Comparison of ENCODE assay signal across 10 mouse cellular contexts in genomic region chr6:6942813-6943212, GRCm38 (mm10). TPM values are rescaled to one million over a fixed set of nuclear protein-coding genes. Genes with fewer than 3 reads are reported as not detected.
DNase-seq lines count a peak whose midpoint lies in the region; ATAC-seq and TF ChIP-seq lines count a peak whose summit lies in the region.
"Had no signal": no experiment of that assay in that cellular context is flagged by ENCODE, and none has a peak within 500 bp of the region (broad histone marks: within the 10 kb centered on the region; RNA-seq: fewer than 3 reads in every experiment).

No protein-coding gene starts in this region.

- DNase-seq in cerebellum, adult 2 months: no peak
- peak in 1 of 2 experiments; percentile 28 for DNase-seq in layer of hippocampus, adult 2 months (ENCODE audit: low spot score in 2 of 2)
- DNase-seq in layer of hippocampus, postnatal 14 days (ENCODE audit: low spot score in 2 of 2): no peak
- DNase-seq in R1 (ENCODE audit: low read depth, low spot score): peak; percentile 65
- DNase-seq in kidney, adult 2 months: peak; percentile 29
- peak; percentile 11 for DNase-seq in right cerebral cortex, postnatal 14 days
- DNase-seq in layer of hippocampus, adult 9-10 months (ENCODE audit: low spot score): no peak

- H3K4me3 ChIP-seq in cerebellum, adult 2 months (replicated peaks; ENCODE audit: insufficient read depth, low read depth, low read length): no peak overlapping the region
- no peak overlapping the region for H3K4me3 ChIP-seq in layer of hippocampus, adult 2 months
- no peak overlapping the region for H3K4me3 ChIP-seq in kidney, adult 2 months (ENCODE audit: insufficient read depth, low read depth, low read length)
- H3K4me3 ChIP-seq: embryonic facial prominence, embryonic 12.5 days; myocyte had no signal

- ATAC-seq in cerebellum, adult (ENCODE audit: insufficient number of reproducible peaks, low FRiP score, low TSS enrichment): no peak

- WGBS in cerebellum, adult 2 months: 55% methylated on average over 6 of the region's 6 CpGs
- 50% methylated on average over 6 of the region's 6 CpGs for WGBS in kidney, adult 2 months

- TF ChIP-seq POLR2A in cerebellum, adult 2 months (IDR thresholded peaks at IDR 0.05; ENCODE audit: borderline replicate concordance, insufficient read depth, low read length): no peak
- no peak for TF ChIP-seq POLR2A in kidney, adult 2 months (IDR thresholded peaks at IDR 0.05; ENCODE audit: low read depth, low read length)

- peak; percentile 16; the same call in 1 of the 2 replicates for TF ChIP-seq CTCF in cerebellum, adult 2 months (IDR thresholded peaks at IDR 0.05; ENCODE audit: borderline replicate concordance, insufficient read depth, low read depth, low read length)
- TF ChIP-seq CTCF in layer of hippocampus, adult 2 months (conservative IDR thresholded peaks at IDR 0.05): peak; percentile 69
- TF ChIP-seq CTCF in kidney, adult 2 months (conservative IDR thresholded peaks at IDR 0.05; ENCODE audit: insufficient read depth, insufficient read length, low read depth, low read length): peak; percentile 47

- H3K4me1 ChIP-seq in cerebellum, adult 2 months (ENCODE audit: control insufficient read depth, insufficient read depth, low read length): no peaks in the 10 kb centered on the region
- no peaks in the 10 kb centered on the region for H3K4me1 ChIP-seq in kidney, adult 2 months (ENCODE audit: control insufficient read depth, insufficient read depth, low read length)
- H3K4me1 ChIP-seq: embryonic facial prominence, embryonic 12.5 days had no signal

- H3K27ac ChIP-seq in cerebellum, adult 2 months (ENCODE audit: insufficient read depth, low read length): no peak overlapping the region
- no peak overlapping the region for H3K27ac ChIP-seq in layer of hippocampus, adult 2 months
- no peak overlapping the region for H3K27ac ChIP-seq in kidney, adult 2 months (ENCODE audit: insufficient read depth, low read depth, low read length)
- H3K27ac ChIP-seq: embryonic facial prominence, embryonic 12.5 days had no signal

- no peaks in the 10 kb centered on the region for H3K36me3 ChIP-seq in kidney, adult 2 months (ENCODE audit: control insufficient read depth, insufficient read depth, low read length)
- H3K36me3 ChIP-seq: embryonic facial prominence, embryonic 12.5 days had no signal

- no peaks in the 10 kb centered on the region for H3K27me3 ChIP-seq in cerebellum, adult 2 months (ENCODE audit: control insufficient read depth, insufficient read depth, low read length)
- H3K27me3 ChIP-seq in kidney, adult 2 months (replicated peaks; ENCODE audit: control insufficient read depth, insufficient read depth, low read length): no peaks in the 10 kb centered on the region
- H3K27me3 ChIP-seq: embryonic facial prominence, embryonic 12.5 days had no signal

RNA-seq across cellular contexts. Expression of gene Sdhaf3, which starts 13.0 kb away (rescaled TPM):
- polyA plus RNA-seq in cerebellum, adult 2 months (2012; rRNA removed): 5.0 and 5.7 TPM in 2 replicates
- 1 to 10 TPM; 6.4 to 6.9 TPM for total RNA-seq in layer of hippocampus, adult 2 months (2021)
- 1 to 10 TPM; 4.4 to 4.7 TPM for total RNA-seq in layer of hippocampus, postnatal 14 days (2021)
- 0.67 and 1.2 TPM in 2 replicates for polyA plus RNA-seq in kidney, adult 2 months (2012; rRNA removed)

Comparison
In these comparisons a context has a peak if more than half of its experiments do, and no peak if none do; other contexts are left out.
1. DNase-seq: peak in R1 (single experiment), kidney, adult 2 months (single experiment) and right cerebral cortex, postnatal 14 days (single experiment); none in cerebellum, adult 2 months (0 of 2), layer of hippocampus, postnatal 14 days (0 of 2) and layer of hippocampus, adult 9-10 months (single experiment).
2. CTCF ChIP-seq: peak in every context shown above with its lines; median percentile 69 in layer of hippocampus, adult 2 months; 47 in kidney, adult 2 months; 16 in cerebellum, adult 2 months.